Mouse (Mus musculus) left cerebral cortex, adult 2 months (tissue): Measurements from ENCODE around the gene Pbx4. TPM values are rescaled to one million over a fixed set of nuclear protein-coding genes. Genes with fewer than 3 reads are reported as not detected.

ENCODE experiments used
- DNase-seq, 2 experiments: peaks; one replicate each; pipeline ENCODE4 v3.0.0; 2021 to 2022; ENCODE audit warnings: low spot score in 2 of 2, mixed read lengths in 1 of 2; ENCODE audit errors: extremely low spot score in 1 of 2
- H3K27ac ChIP-seq: fragments of 200-600 bp; 2 replicates; pipeline ENCODE4 v1.8.1; 2022
- H3K4me3 ChIP-seq: fragments of 200-600 bp; 2 replicates; pipeline ENCODE4 v1.8.1; 2022
- CTCF ChIP-seq: fragments of 200-600 bp; IDR thresholded peaks from 2 replicates; pipeline ENCODE4 v1.8.1; 2022; ENCODE audit warnings: antibody characterized with exemption, mild to moderate bottlenecking, moderate library complexity
- intact Hi-C: fragments of 180-260 bp; cut with DNase I; formaldehyde crosslinking; loops from one replicate; pipeline ENCODE4 v1.15.1; 2025
- total RNA-seq, 2 experiments: library from RNA; stranded (reverse); gene quantifications; 2 replicates each; pipeline ENCODE4 v1.2.3; 2021

The Pbx4 gene
- total RNA-seq, 2 experiments from 2014 or later: 18.5 to 20.7 TPM

- Histone ChIP-seq H3K27ac (peak overlapping the region; percentile 79), H3K4me3 (peak overlapping the region; percentile 18; the same call in 1 of the 2 replicates)
- intact Hi-C loops: no loop called here
- peak; percentile 78 for TF ChIP-seq CTCF
- peak; percentile 65 to 71 for DNase-seq
Observed at GRCm38 (mm10) chr8:69890813-69891241, 58.5 kb downstream of the Pbx4 start.

- H3K27ac ChIP-seq: peak overlapping the region; percentile 19; the same call in 1 of the 2 replicates
- no peak overlapping the region for H3K4me3 ChIP-seq
- TF ChIP-seq CTCF: peak; percentile 67
- DNase-seq: peak in 1 of 2 experiments; percentile 58
- intact Hi-C loops: no loop called here
Observed at GRCm38 (mm10) chr8:69893863-69894262, 61.6 kb downstream of the Pbx4 start.

GRCm38 (mm10) chr8:69894836-69895332, 62.6 kb downstream of the Pbx4 start:
- no peak overlapping the region for H3K27ac ChIP-seq
- no peak for TF ChIP-seq CTCF
- DNase-seq: no peak
- intact Hi-C loops: no loop called here
- no peak overlapping the region for H3K4me3 ChIP-seq

GRCm38 (mm10) chr8:69895772-69896451, 63.6 kb downstream of the Pbx4 start:
- Histone ChIP-seq H3K27ac (no peak overlapping the region), H3K4me3 (no peak overlapping the region)
- no peak for DNase-seq
- no peak for TF ChIP-seq CTCF
- intact Hi-C loops: no loop called here

GRCm38 (mm10) chr8:69897857-69898256, 65.6 kb downstream of the Pbx4 start:
- no peak overlapping the region for H3K4me3 ChIP-seq
- H3K27ac ChIP-seq: no peak overlapping the region
- intact Hi-C loops: no loop called here
- no peak for DNase-seq
- no peak for TF ChIP-seq CTCF

DNA sequence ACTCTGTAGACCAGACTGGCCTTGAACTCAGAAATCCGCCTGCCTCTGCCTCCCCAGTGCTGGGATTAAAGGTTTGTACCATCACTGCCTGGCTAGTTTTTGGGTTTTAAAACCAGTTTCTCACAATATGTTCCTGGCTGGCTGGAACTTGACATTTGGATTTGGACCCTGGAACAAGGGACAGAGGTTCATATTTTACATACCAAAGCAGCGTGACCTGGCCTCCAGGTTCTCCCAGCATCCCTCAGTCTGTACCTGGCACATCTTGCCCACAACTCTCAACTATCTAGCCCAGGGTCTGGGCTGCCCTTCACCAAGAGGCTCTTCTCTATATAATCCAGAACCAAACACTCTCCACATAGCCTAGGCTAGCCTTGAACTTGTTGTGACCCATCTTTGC, 67.6 kb downstream of the Pbx4 start:
- intact Hi-C loops: no loop called here
- no peak for DNase-seq
- Histone ChIP-seq H3K27ac (no peak overlapping the region), H3K4me3 (no peak overlapping the region; the same call in 1 of the 2 replicates)
- no peak for TF ChIP-seq CTCF

DNA sequence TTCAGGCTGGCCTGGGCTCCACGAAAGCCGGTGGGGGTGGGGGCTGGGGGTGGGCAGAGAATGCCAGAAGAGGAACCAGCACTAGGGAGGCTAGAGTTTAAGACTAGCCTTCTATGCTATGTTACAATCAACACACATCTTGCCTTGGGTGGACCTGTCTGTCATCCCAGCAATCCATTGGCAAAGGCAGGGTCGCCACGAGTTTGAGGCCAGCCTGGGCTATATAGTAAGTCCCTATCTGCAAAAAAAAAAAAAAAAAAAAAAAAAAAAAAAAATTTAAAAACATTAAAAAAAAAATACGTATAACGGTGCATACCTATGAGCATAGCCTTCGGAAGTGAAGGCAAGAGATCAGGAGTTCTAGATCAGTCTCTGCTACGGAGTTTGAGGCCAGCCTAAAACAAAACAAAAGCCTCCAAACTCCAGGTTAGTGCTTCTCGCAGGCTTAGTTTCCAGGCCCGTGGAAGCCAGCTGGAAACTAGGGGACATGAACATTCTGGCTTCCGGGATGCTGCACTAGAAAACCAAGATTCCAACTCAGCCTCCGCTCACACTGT, 68.7 kb downstream of the Pbx4 start:
- H3K4me3 ChIP-seq: peak overlapping the region; percentile 87
- TF ChIP-seq CTCF: no peak
- intact Hi-C loops: no loop called here
- peak overlapping the region; percentile 98 for H3K27ac ChIP-seq
- DNase-seq: no peak

DNA sequence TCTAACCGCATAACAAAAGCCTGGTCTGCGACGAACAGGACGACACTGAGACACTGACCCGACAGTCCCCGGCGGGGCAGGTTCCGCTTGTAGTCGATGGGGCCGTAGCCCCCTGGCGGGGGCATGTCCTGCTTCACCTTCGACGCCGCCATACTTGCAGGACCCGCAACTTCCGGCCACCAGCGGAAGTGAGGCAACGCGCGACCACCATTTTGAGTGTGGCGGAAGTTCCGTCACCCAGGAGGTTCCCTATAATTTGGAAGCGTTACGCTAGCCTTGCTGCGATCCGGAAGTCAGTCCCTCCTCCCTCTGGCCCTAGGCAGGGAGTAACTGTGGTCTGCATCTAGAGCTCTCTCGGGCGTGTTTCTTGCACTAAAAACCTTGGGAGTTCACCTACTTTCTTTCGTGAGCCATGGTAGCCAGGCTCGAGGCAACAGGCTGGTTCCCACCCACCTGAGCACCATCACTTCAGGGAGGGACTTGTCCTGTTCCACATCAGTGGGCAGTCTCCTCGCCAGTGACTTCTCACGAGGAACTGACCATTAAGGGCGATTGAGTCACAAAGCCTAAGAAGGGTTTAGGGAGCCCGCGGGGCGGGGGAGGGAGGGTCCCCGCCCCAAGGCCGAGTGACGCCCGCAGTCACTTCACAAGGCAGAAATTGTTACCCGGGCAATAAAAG, 69.3 kb downstream of the Pbx4 start:
- peak; percentile 95 to 97 for DNase-seq
- intact Hi-C loops: loop anchor here (2.0 kb wide), 1 partner anchor 19 kb away; no protein-coding TSS in a partner anchor

GRCm38 (mm10) chr8:69902163-69903062, 70.1 kb downstream of the Pbx4 start, which contains the start of the genes Tssk6, Ndufa13 and Yjefn3:
TSS of gene Tssk6 (plus strand) at chr8:69902184.
TSS of gene Ndufa13 (minus strand) at chr8:69902558.
TSS of gene Yjefn3 (minus strand) at chr8:69902712.
- peak within 1 kb of the TSS; percentile 98 for H3K27ac ChIP-seq
- H3K4me3 ChIP-seq: peak within 1 kb of the TSS; percentile 87
- intact Hi-C loops: loop anchor here (2.0 kb wide), 1 partner anchor 20 kb away; no protein-coding TSS in a partner anchor
- DNase-seq: peak; percentile 43 to 46
- no peak; the same call in 1 of the 2 replicates for TF ChIP-seq CTCF

More for the DNA sequence above, 69.3 kb downstream of the Pbx4 start:
- Histone ChIP-seq H3K4me3 (peak overlapping the region; percentile 87), H3K27ac (peak overlapping the region; percentile 98)
- TF ChIP-seq CTCF: peak; percentile 75

GRCm38 (mm10) chr8:69903063-69903542, 70.8 kb downstream of the Pbx4 start:
- peak; percentile 98 to 99 for DNase-seq
- intact Hi-C loops: loop anchor here (2.0 kb wide), 1 partner anchor 20 kb away; no protein-coding TSS in a partner anchor
- TF ChIP-seq CTCF: no peak
- H3K27ac ChIP-seq: peak overlapping the region; percentile 98
- peak overlapping the region; percentile 87 for H3K4me3 ChIP-seq

DNA sequence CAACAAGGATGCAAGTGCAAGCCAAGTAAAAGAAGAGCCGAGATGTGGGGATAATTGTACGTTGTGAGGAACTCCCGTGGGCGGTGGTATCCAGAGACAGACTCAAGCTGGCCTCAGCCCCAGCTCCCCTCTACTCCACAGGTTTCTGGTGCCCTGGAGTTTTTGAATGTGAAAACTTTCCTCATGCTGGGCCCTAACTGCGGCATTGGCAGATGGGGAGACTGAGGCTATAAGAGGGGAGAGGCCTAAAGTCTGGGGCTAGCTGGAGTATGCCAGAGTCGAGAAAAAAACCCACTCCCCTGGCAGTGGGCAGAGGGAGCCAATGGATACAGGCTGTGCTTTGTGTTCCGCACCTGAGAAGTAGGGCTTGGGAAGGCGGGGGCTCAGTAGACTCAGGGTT, 71.8 kb downstream of the Pbx4 start:
- intact Hi-C loops: no loop called here
- no peak for DNase-seq
- no peak overlapping the region for H3K27ac ChIP-seq
- H3K4me3 ChIP-seq: no peak overlapping the region
- TF ChIP-seq CTCF: no peak
